Mouse (Mus musculus) forebrain, embryonic 10.5 days (tissue): ENCODE results near the gene Grip1. TPM values are rescaled to one million over a fixed set of nuclear protein-coding genes. Genes with fewer than 3 reads are reported as not detected.

Source experiments
- DNase-seq: peaks from one replicate; pipeline ENCODE4 v3.0.0-alpha.2; 2017; ENCODE audit warnings: low spot score; ENCODE audit errors: extremely low spot score
- H3K27ac ChIP-seq: fragments of 300-500 bp; sonication (generic); 2 replicates; pipeline ENCODE4 v1.5.1; 2016; ENCODE audit warnings: mild to moderate bottlenecking
- H3K27me3 ChIP-seq: fragments of 300-500 bp; sonication (generic); 2 replicates; pipeline ENCODE4 v1.6.1; 2016; ENCODE audit warnings: mild to moderate bottlenecking; ENCODE audit not compliant: poor library complexity, severe bottlenecking
- H3K36me3 ChIP-seq: fragments of 300-500 bp; sonication (generic); replicated peaks from 2 replicates; pipeline ENCODE4 v1.6.1; 2016; ENCODE audit warnings: mild to moderate bottlenecking, moderate library complexity
- H3K4me1 ChIP-seq: fragments of 300-500 bp; sonication (generic); 2 replicates; pipeline ENCODE4 v1.6.1; 2016
- H3K4me3 ChIP-seq: fragments of 300-500 bp; sonication (generic); 2 replicates; pipeline ENCODE4 v1.5.1; 2016; ENCODE audit warnings: mild to moderate bottlenecking, moderate library complexity
- H3K9me3 ChIP-seq: fragments of 300-500 bp; sonication (generic); 2 replicates; pipeline ENCODE4 v1.6.1; 2016; ENCODE audit warnings: mild to moderate bottlenecking, moderate library complexity
- WGBS: fragments of 180-500 bp; shearing (Covaris S2); methylation state at CpG from one replicate; pipeline ENCODE4 v1.1.7; 2016; 5-methylcytosine and 5-hydroxymethylcytosine counted together
- polyA plus RNA-seq: library from polyadenylated mRNA; unstranded; fragments of >200 nt; fragmentation: Nextera tagmentation; extraction: Ambion mirVana; gene quantifications from 2 replicates; pipeline ENCODE4 v1.2.1, GENCODE M21; 2016

Gene Grip1
- polyA plus RNA-seq: 4.3 and 5.2 TPM in 2 replicates

GRCm38 (mm10) chr10:119453431-119454105 lies at the start of gene Grip1:
Gene Grip1, plus strand, starts transcription at chr10:119453830.
- Histone ChIP-seq H3K27ac (peak within 1 kb of the TSS; percentile 96), H3K4me3 (peak within 1 kb of the TSS; percentile 82), H3K9me3 (no peaks in the 10 kb centered on the region), H3K4me1 (peaks cover 25% of the 10 kb centered on the region), H3K27me3 (peaks cover 18% of the 10 kb centered on the region), H3K36me3 (no peaks in the 10 kb centered on the region)
- under 1% methylated on average over 61 of the region's 84 CpGs for WGBS
- DNase-seq: peak; percentile 80

GRCm38 (mm10) chr10:119405103-119405502 lies 48.5 kb upstream of the Grip1 start:
- DNase-seq: no peak
- WGBS: 91% methylated on average over 9 of the region's 9 CpGs
- H3K4me1 ChIP-seq: peaks cover 9% of the 10 kb centered on the region
- H3K4me3 ChIP-seq: no peak overlapping the region
- no peaks in the 10 kb centered on the region for H3K27me3 ChIP-seq
- H3K36me3 ChIP-seq: no peaks in the 10 kb centered on the region
- no peak overlapping the region for H3K27ac ChIP-seq
- H3K9me3 ChIP-seq: no peaks in the 10 kb centered on the region

- 93% methylated on average over 1 of the region's 1 CpGs for WGBS
- Histone ChIP-seq H3K4me1 (peaks cover 9% of the 10 kb centered on the region), H3K27me3 (no peaks in the 10 kb centered on the region), H3K36me3 (no peaks in the 10 kb centered on the region), H3K4me3 (no peak overlapping the region), H3K9me3 (no peaks in the 10 kb centered on the region), H3K27ac (no peak overlapping the region)
- DNase-seq: no peak
Observed at GRCm38 (mm10) chr10:119405612-119406011, 48.0 kb upstream of the Grip1 start.

DNA sequence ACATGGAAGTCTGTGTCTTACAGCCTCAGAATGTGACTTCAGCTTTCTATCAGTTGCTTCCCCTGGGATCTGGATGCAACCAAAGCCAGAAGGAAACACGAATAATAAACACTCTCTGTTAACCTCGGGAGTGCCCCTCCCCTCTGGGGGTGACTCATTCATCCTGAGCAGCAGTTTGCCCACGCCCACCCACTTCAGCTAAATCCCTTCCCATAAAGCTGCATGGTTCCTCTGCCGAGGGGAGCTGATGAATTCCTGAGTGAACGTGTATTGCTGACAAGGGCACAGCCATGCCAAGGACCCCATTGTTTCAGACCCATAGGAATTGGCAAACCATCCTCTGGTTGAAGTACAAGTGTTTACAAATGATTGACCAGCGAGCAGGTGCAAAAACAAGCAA lies 45.3 kb upstream of the Grip1 start:
- H3K9me3 ChIP-seq: no peaks in the 10 kb centered on the region
- H3K4me1 ChIP-seq: peaks cover 9% of the 10 kb centered on the region
- H3K27ac ChIP-seq: no peak overlapping the region
- H3K36me3 ChIP-seq: no peaks in the 10 kb centered on the region
- no peak for DNase-seq
- no peaks in the 10 kb centered on the region for H3K27me3 ChIP-seq
- WGBS: 48% methylated on average over 6 of the region's 6 CpGs
- no peak overlapping the region for H3K4me3 ChIP-seq

DNA sequence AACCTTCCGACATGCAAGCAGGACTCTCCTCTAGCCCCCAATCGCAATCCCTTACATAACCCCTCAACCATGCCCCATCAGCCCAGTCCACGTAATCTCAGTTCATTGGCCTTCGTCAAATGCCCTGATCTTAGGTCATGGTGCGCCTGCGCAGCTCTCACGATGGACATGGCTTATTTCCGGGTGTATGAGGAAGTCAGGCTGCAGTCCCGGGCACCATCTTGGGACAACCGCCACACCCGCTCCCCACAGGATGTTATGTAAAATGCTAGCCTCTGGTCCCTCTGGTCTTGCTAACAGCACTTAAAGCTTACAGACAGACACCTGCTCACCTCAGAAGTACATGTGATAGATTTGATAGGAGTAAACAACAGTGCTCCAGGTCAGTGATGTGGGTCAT lies 40.4 kb upstream of the Grip1 start:
- no peaks in the 10 kb centered on the region for H3K9me3 ChIP-seq
- no peak for DNase-seq
- 94% methylated on average over 11 of the region's 11 CpGs for WGBS
- H3K36me3 ChIP-seq: no peaks in the 10 kb centered on the region
- H3K4me1 ChIP-seq: peaks cover 5% of the 10 kb centered on the region
- no peak overlapping the region for H3K4me3 ChIP-seq
- H3K27ac ChIP-seq: no peak overlapping the region
- no peaks in the 10 kb centered on the region for H3K27me3 ChIP-seq

- Histone ChIP-seq H3K4me1 (no peaks in the 10 kb centered on the region), H3K36me3 (no peaks in the 10 kb centered on the region), H3K9me3 (no peaks in the 10 kb centered on the region), H3K4me3 (no peak overlapping the region), H3K27ac (no peak overlapping the region), H3K27me3 (no peaks in the 10 kb centered on the region)
- DNase-seq: no peak
- WGBS: 70% methylated on average over 4 of the region's 4 CpGs
Observed at GRCm38 (mm10) chr10:119415106-119415505, 38.5 kb upstream of the Grip1 start.

- 87% methylated on average over 6 of the region's 6 CpGs for WGBS
- H3K9me3 ChIP-seq: no peaks in the 10 kb centered on the region
- H3K4me1 ChIP-seq: no peaks in the 10 kb centered on the region
- H3K36me3 ChIP-seq: no peaks in the 10 kb centered on the region
- H3K27me3 ChIP-seq: no peaks in the 10 kb centered on the region
- no peak overlapping the region for H3K4me3 ChIP-seq
- no peak for DNase-seq
- no peak overlapping the region for H3K27ac ChIP-seq
Observed at GRCm38 (mm10) chr10:119421418-119421817, 32.2 kb upstream of the Grip1 start.

DNA sequence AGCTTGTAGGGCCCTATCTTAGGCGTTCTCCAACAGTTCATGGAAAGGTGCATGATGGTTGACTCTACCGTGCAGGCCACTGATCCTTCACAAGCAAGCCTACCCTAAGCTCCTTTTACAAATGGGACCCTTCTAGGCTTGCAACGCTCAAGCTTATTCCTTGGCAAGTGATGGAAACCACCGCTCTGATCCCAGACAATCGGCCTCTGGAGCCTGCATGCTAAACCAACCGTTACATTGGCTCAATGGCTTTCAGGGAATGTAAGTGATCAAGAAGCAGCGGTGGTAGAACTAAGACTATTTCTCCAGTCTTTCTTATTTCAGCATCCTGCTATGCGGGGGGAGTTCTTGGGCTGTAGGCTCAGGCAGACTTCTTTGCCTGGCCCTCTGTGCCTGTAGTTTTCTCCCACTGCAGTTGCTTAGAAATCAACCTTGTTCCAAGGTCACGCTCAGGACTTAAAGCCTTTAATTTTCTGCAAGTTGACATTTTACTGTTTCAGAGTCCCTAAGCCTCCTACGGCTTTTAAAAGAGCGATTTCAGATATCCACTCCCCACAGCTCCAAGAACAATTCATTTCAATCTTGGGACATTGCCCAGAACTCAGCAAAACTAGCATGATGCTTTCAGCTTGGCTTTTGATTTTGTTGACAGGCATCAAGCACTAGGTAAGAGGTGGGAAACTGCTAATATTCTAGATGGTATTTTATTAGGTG lies 29.7 kb upstream of the Grip1 start:
- DNase-seq: no peak
- no peaks in the 10 kb centered on the region for H3K36me3 ChIP-seq
- WGBS: 90% methylated on average over 11 of the region's 11 CpGs

GRCm38 (mm10) chr10:119427653-119428052 lies 26.0 kb upstream of the Grip1 start:
- no peak for DNase-seq
- peaks cover 11% of the 10 kb centered on the region for H3K4me1 ChIP-seq
- H3K4me3 ChIP-seq: no peak overlapping the region
- WGBS: 92% methylated on average over 7 of the region's 7 CpGs
- H3K9me3 ChIP-seq: no peaks in the 10 kb centered on the region
- no peak overlapping the region for H3K27ac ChIP-seq
- H3K27me3 ChIP-seq: no peaks in the 10 kb centered on the region
- H3K36me3 ChIP-seq: no peaks in the 10 kb centered on the region

More for the DNA sequence above, 29.7 kb upstream of the Grip1 start:
- no peak overlapping the region for H3K27ac ChIP-seq
- H3K27me3 ChIP-seq: no peaks in the 10 kb centered on the region
- H3K4me1 ChIP-seq: no peaks in the 10 kb centered on the region
- no peaks in the 10 kb centered on the region for H3K9me3 ChIP-seq
- no peak overlapping the region for H3K4me3 ChIP-seq

GRCm38 (mm10) chr10:119428106-119428505 lies 25.5 kb upstream of the Grip1 start:
- Histone ChIP-seq H3K27ac (no peak overlapping the region), H3K27me3 (no peaks in the 10 kb centered on the region), H3K36me3 (no peaks in the 10 kb centered on the region), H3K4me3 (no peak overlapping the region), H3K9me3 (no peaks in the 10 kb centered on the region), H3K4me1 (peaks cover 11% of the 10 kb centered on the region)
- WGBS: 60% methylated on average over 7 of the region's 7 CpGs
- DNase-seq: no peak

- H3K27ac ChIP-seq: no peak overlapping the region
- 83% methylated on average over 7 of the region's 7 CpGs for WGBS
- H3K4me3 ChIP-seq: no peak overlapping the region
- H3K27me3 ChIP-seq: no peaks in the 10 kb centered on the region
- DNase-seq: no peak
- H3K36me3 ChIP-seq: no peaks in the 10 kb centered on the region
- no peaks in the 10 kb centered on the region for H3K9me3 ChIP-seq
- H3K4me1 ChIP-seq: peaks cover 11% of the 10 kb centered on the region
Observed at GRCm38 (mm10) chr10:119430240-119430639, 23.4 kb upstream of the Grip1 start.

DNA sequence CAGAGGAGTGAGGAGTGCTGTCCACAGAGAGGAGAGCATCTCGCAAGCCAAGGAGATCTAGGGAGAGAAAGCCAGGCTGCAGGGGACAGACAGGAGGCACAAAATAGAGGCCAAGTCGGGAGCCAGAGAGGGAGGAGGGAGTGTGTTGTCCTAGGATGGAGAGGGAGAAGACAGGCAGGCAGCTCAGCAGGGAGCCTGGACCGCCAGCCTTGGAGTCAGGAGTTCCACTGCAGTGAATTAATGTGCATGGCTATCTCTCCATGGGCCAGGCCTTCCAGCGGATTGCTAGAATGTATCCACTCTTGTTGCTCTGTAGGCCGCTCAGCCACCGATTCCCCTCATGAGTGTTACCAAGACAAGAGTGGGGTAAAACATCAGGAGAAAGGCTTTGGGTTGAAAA lies 21.8 kb upstream of the Grip1 start:
- WGBS: 60% methylated on average over 6 of the region's 6 CpGs
- H3K4me1 ChIP-seq: peaks cover 11% of the 10 kb centered on the region
- no peak for DNase-seq
- no peak overlapping the region for H3K4me3 ChIP-seq
- H3K27ac ChIP-seq: no peak overlapping the region
- H3K9me3 ChIP-seq: no peaks in the 10 kb centered on the region
- no peaks in the 10 kb centered on the region for H3K27me3 ChIP-seq
- no peaks in the 10 kb centered on the region for H3K36me3 ChIP-seq

DNA sequence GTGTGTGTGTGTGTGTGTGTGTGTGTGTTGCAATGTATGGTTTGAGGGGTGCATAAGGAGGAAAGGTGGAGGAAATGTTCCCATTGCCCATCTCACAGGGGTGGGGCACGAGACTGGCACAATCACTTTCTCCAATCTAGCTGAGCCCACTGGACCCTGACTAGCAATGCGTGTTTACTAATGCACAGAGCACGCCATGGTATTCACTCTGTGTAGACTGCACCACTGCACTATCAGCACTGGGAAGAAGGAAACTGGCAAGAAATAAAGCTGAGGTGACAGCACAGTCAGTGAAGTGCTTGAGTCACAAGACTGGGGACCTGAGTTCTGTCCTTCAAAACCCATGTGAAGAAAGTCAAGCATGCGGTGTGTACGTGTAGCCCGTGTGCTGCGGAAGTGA lies 17.8 kb upstream of the Grip1 start:
- H3K36me3 ChIP-seq: no peaks in the 10 kb centered on the region
- no peaks in the 10 kb centered on the region for H3K27me3 ChIP-seq
- DNase-seq: no peak
- no peak overlapping the region for H3K4me3 ChIP-seq
- no peaks in the 10 kb centered on the region for H3K9me3 ChIP-seq
- no peak overlapping the region for H3K27ac ChIP-seq
- 92% methylated on average over 7 of the region's 7 CpGs for WGBS
- H3K4me1 ChIP-seq: peaks cover 6% of the 10 kb centered on the region
